Mouse (Mus musculus) heart, embryonic 15.5 days (tissue): ENCODE results near the gene Nisch. TPM values are rescaled to one million over a fixed set of nuclear protein-coding genes. Genes with fewer than 3 reads are reported as not detected.

Experiments
- ATAC-seq: fragments of 200-750 bp; cut with Nextera tagmentation; replicated peaks from 2 replicates; pipeline ENCODE4 v1.8.0; 2017; ENCODE audit warnings: low read depth, moderate TSS enrichment; ENCODE audit not compliant: insufficient number of reproducible peaks, insufficient read depth, low FRiP score
- H3K27ac ChIP-seq: fragments of 300-500 bp; sonication (generic); 2 replicates; pipeline ENCODE4 v1.5.1; 2015; ENCODE audit warnings: mild to moderate bottlenecking, inconsistent platforms
- H3K27me3 ChIP-seq: fragments of 300-500 bp; sonication (generic); 2 replicates; pipeline ENCODE4 v1.6.1; 2015; ENCODE audit warnings: inconsistent platforms
- H3K36me3 ChIP-seq: fragments of 300-500 bp; sonication (generic); 2 replicates; pipeline ENCODE4 v1.6.1; 2015; ENCODE audit warnings: mild to moderate bottlenecking, inconsistent platforms
- H3K4me1 ChIP-seq: fragments of 300-500 bp; sonication (generic); replicated peaks from 2 replicates; pipeline ENCODE4 v1.6.1; 2015; ENCODE audit warnings: inconsistent platforms
- H3K4me2 ChIP-seq: fragments of 300-500 bp; sonication (generic); 2 replicates; pipeline ENCODE4 v1.6.1; 2015; ENCODE audit warnings: inconsistent platforms, mild to moderate bottlenecking, moderate library complexity
- H3K4me3 ChIP-seq: fragments of 300-500 bp; sonication (generic); 2 replicates; pipeline ENCODE4 v1.5.1; 2015; ENCODE audit warnings: mild to moderate bottlenecking, inconsistent platforms
- H3K9ac ChIP-seq: fragments of 300-500 bp; sonication (generic); 2 replicates; pipeline ENCODE4 v1.6.1; 2015; ENCODE audit warnings: mild to moderate bottlenecking, inconsistent platforms
- H3K9me3 ChIP-seq: fragments of 300-500 bp; sonication (generic); replicated peaks from 2 replicates; pipeline ENCODE4 v1.6.1; 2016; ENCODE audit warnings: inconsistent platforms
- WGBS: fragments of 180-500 bp; shearing (Covaris S2); methylation state at CpG from one replicate; pipeline ENCODE4 v1.1.7; 2015; ENCODE audit warnings: mixed read lengths; 5-methylcytosine and 5-hydroxymethylcytosine counted together
- polyA plus RNA-seq: library from polyadenylated mRNA; unstranded; fragments of >200 nt; fragmentation: Nextera tagmentation; extraction: Ambion mirVana; gene quantifications from 2 replicates; pipeline ENCODE4 v1.2.1, GENCODE M21; 2015

Gene Nisch
- polyA plus RNA-seq, 1 experiment from 2014 or later = 287 TPM

DNA sequence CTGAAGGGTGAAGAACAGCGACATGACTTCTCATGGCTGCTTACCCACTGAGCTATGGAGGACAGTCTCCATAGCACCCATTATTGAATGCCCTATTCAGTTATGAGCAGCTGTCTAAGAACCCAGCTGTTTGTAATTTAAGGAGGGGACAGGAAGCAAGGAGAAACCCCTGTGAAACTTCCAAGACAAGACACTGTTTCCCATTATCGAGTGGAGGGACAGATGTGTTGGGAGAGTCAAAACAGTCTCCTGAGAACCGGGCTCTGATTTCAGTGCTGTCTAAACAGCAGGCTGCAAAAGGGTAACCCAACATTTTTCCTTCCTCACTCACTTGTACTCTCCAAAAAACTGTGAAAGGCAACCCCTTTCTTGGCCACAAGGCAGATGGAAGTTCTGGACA lies 23.8 kb upstream of the Nisch start:
- Histone ChIP-seq H3K4me3 (no peak overlapping the region), H3K27me3 (no peaks in the 10 kb centered on the region)

GRCm38 (mm10) chr14:31237101-31237882 lies 20.5 kb upstream of the Nisch start:
- Histone ChIP-seq H3K9me3 (no peaks in the 10 kb centered on the region), H3K4me1 (peaks cover 13% of the 10 kb centered on the region), H3K4me3 (no peak overlapping the region), H3K36me3 (no peaks in the 10 kb centered on the region), H3K27me3 (no peaks in the 10 kb centered on the region), H3K9ac (no peak overlapping the region), H3K4me2 (no peak overlapping the region), H3K27ac (no peak overlapping the region)
- ATAC-seq = no peak
- 63% methylated on average over 7 of the region's 7 CpGs for WGBS

More for the DNA sequence above, 23.8 kb upstream of the Nisch start:
- no peak overlapping the region for H3K27ac ChIP-seq
- no peaks in the 10 kb centered on the region for H3K9me3 ChIP-seq
- no peaks in the 10 kb centered on the region for H3K4me1 ChIP-seq
- H3K36me3 ChIP-seq = no peaks in the 10 kb centered on the region
- ATAC-seq = no peak
- H3K4me2 ChIP-seq = no peak overlapping the region
- H3K9ac ChIP-seq = no peak overlapping the region
- WGBS = 66% methylated on average over 3 of the region's 3 CpGs

DNA sequence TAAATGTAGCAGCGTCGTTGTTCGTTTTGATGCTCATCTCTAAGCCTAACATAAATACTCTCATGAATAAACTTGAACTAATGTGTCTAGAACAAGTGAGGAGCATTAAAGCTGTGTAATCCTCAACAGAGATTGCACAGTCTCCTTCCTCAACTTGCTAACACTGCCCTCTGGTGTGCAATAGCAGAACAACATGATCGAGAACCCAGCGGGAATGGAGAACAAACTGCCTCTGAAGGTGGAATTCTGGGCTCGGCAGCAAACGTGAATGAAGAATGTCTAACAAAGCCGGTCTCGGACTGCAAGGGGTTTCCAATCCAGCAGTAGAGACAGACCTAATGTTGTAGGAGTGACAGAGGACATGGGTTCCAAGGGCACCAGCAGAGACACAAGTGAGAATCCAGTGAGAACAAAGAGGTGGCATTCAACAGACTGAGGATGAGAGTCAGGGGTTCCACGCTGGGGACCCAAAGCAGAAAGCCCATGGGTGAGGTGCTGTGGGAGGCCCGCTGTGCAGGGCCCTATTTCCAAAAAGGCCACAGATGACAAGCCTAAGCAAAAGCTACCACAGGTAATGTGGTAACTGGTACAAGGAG lies 17.3 kb upstream of the Nisch start:
- 0 out of 2 replicates have a peak, but pooled peaks have one; percentile 27 for ATAC-seq
- H3K27me3 ChIP-seq = no peaks in the 10 kb centered on the region
- H3K4me3 ChIP-seq = no peak overlapping the region
- H3K9me3 ChIP-seq = no peaks in the 10 kb centered on the region
- H3K27ac ChIP-seq = peak overlapping the region; percentile 52
- H3K9ac ChIP-seq = no peak overlapping the region
- no peaks in the 10 kb centered on the region for H3K36me3 ChIP-seq
- peaks cover 40% of the 10 kb centered on the region for H3K4me1 ChIP-seq
- H3K4me2 ChIP-seq = no peak overlapping the region
- WGBS = 12% methylated on average over 11 of the region's 11 CpGs

- Histone ChIP-seq H3K9ac (no peak overlapping the region), H3K27ac (peak overlapping the region; percentile 52), H3K4me1 (peaks cover 47% of the 10 kb centered on the region), H3K4me3 (no peak overlapping the region), H3K4me2 (no peak overlapping the region), H3K9me3 (no peaks in the 10 kb centered on the region), H3K27me3 (no peaks in the 10 kb centered on the region), H3K36me3 (no peaks in the 10 kb centered on the region)
- ATAC-seq = 0 out of 2 replicates have a peak, but pooled peaks have one; percentile 41
- WGBS = 69% methylated on average over 14 of the region's 14 CpGs
These were observed 16.6 kb upstream of the Nisch start for GRCm38 (mm10) chr14:31233070-31233995.

DNA sequence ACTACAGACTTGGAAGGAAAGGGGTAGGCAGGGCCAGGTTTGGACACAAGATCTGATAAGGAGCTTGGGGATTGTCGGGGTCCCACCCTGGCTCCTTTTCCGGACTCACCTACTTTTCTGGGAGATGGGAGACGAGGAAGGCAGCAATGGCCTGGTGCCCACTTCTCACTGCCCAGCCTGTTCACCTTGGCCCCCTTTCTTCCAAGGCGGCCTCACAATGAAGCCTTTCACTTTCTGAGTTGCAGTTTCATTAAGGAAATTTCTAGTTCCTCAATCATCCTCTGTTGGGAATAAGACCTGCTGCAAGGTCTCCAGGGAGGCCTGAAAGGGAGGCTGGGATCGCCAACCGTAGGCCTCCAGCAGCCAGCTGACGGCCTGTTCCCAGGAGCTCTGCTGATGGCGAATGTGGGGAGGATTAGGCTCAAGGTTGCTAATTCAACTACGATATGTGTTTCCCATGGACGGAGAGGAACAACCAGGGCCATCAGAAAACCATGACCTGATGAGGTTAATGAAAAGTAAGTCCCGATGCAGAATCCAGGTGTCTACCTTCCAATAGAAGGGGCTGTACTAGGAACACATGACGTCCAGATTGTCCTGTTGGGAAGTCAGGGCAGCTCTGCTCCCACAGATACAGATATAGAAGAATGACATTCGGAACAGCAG lies 15.8 kb upstream of the Nisch start:
- no peak overlapping the region for H3K4me2 ChIP-seq
- no peak overlapping the region for H3K4me3 ChIP-seq
- H3K9ac ChIP-seq = no peak overlapping the region
- no peaks in the 10 kb centered on the region for H3K36me3 ChIP-seq
- H3K27ac ChIP-seq = peak overlapping the region; percentile 52
- ATAC-seq = no peak; the same call in 1 of the 2 replicates
- H3K4me1 ChIP-seq = peaks cover 55% of the 10 kb centered on the region
- H3K27me3 ChIP-seq = no peaks in the 10 kb centered on the region
- H3K9me3 ChIP-seq = no peaks in the 10 kb centered on the region
- WGBS = 73% methylated on average over 13 of the region's 13 CpGs

- 47% methylated on average over 8 of the region's 8 CpGs for WGBS
- H3K4me1 ChIP-seq = peaks cover 69% of the 10 kb centered on the region
These were observed 13.7 kb upstream of the Nisch start for GRCm38 (mm10) chr14:31230442-31230841.

GRCm38 (mm10) chr14:31228234-31228633 lies 11.5 kb upstream of the Nisch start:
- WGBS = 56% methylated on average over 6 of the region's 6 CpGs
- Histone ChIP-seq H3K27me3 (no peaks in the 10 kb centered on the region), H3K27ac (no peak overlapping the region; the same call in 1 of the 2 replicates), H3K4me3 (no peak overlapping the region), H3K36me3 (no peaks in the 10 kb centered on the region), H3K4me2 (no peak overlapping the region), H3K4me1 (peaks cover 74% of the 10 kb centered on the region), H3K9ac (no peak overlapping the region), H3K9me3 (no peaks in the 10 kb centered on the region)
- ATAC-seq = no peak

More at GRCm38 (mm10) chr14:31230442-31230841, 13.7 kb upstream of the Nisch start:
- Histone ChIP-seq H3K27ac (peak overlapping the region; percentile 40), H3K4me2 (no peak overlapping the region), H3K9ac (no peak overlapping the region), H3K4me3 (no peak overlapping the region), H3K27me3 (no peaks in the 10 kb centered on the region), H3K9me3 (no peaks in the 10 kb centered on the region), H3K36me3 (no peaks in the 10 kb centered on the region)
- ATAC-seq = no peak

GRCm38 (mm10) chr14:31226978-31227377 lies 10.2 kb upstream of the Nisch start:
- no peak overlapping the region for H3K9ac ChIP-seq
- no peak overlapping the region for H3K4me2 ChIP-seq
- WGBS = 23% methylated on average over 4 of the region's 4 CpGs
- H3K9me3 ChIP-seq = no peaks in the 10 kb centered on the region
- no peak overlapping the region for H3K4me3 ChIP-seq
- H3K27ac ChIP-seq = peak overlapping the region; percentile 62
- H3K4me1 ChIP-seq = peaks cover 66% of the 10 kb centered on the region
- no peaks in the 10 kb centered on the region for H3K36me3 ChIP-seq
- peak; percentile 79 for ATAC-seq
- no peaks in the 10 kb centered on the region for H3K27me3 ChIP-seq

DNA sequence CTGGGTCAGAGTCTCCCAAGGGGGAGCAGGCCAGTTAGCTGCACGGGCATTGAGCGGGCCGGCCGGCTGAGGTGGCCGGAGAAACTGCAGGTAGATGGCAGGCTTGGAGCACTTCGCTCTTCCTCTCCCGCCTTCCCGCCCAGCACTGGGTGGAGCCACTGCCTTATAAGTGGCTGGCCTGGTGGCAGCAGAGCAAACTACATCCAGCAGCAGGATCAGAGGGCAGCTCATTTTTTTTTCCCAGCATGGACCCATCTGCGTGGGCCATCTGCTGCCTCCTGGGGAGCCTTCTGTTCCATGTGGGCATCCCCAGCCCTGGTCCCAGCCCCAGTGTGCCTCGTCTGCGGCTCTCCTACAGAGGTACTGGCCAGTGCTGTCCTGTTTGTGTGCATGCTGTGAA lies 920 bp upstream of the Nisch start, which contains the start of gene Sema3g:
Sema3g (plus strand) TSS at position 195 of the 400 bp plus-strand sequence.
- H3K9ac ChIP-seq = peak within 1 kb of the TSS; percentile 40
- 0 out of 2 replicates have a peak within 1 kb of the TSS, but pooled peaks have one; percentile 7 for H3K27ac ChIP-seq
- H3K4me3 ChIP-seq = peak within 1 kb of the TSS; percentile 16; the same call in 1 of the 2 replicates
- H3K4me2 ChIP-seq = peak within 1 kb of the TSS; percentile 48
- peak; percentile 60 for ATAC-seq
- WGBS = 7% methylated on average over 11 of the region's 11 CpGs
- peaks cover 44% of the 10 kb centered on the region for H3K4me1 ChIP-seq
- H3K36me3 ChIP-seq = no peaks in the 10 kb centered on the region
- H3K9me3 ChIP-seq = no peaks in the 10 kb centered on the region
- H3K27me3 ChIP-seq = no peaks in the 10 kb centered on the region

GRCm38 (mm10) chr14:31215157-31216002 lies 1.4 kb downstream of the Nisch start:
- H3K36me3 ChIP-seq = peaks cover 8% of the 10 kb centered on the region; the same call in 1 of the 2 replicates
- H3K9ac ChIP-seq = no peak overlapping the region
- no peak overlapping the region for H3K4me3 ChIP-seq
- H3K4me1 ChIP-seq = peaks cover 59% of the 10 kb centered on the region
- no peaks in the 10 kb centered on the region for H3K9me3 ChIP-seq
- H3K27me3 ChIP-seq = no peaks in the 10 kb centered on the region
- H3K27ac ChIP-seq = peak overlapping the region; percentile 92
- H3K4me2 ChIP-seq = no peak overlapping the region
- WGBS = 30% methylated on average over 15 of the region's 15 CpGs
- ATAC-seq = peak; percentile 25; the same call in 1 of the 2 replicates
